Mouse (Mus musculus): ENCODE data around the gene Arid3c. TPM values are rescaled to one million over a fixed set of nuclear protein-coding genes. Genes with fewer than 3 reads are reported as not detected.

The Arid3c gene
- total RNA-seq, 2 experiments from 2014 or later, result not detected

GRCm38 (mm10) chr4:41681176-41681575, 49.8 kb downstream of the Arid3c start:
- no peak for DNase-seq (ENCODE audit: low spot score in 2 of 2)

GRCm38 (mm10) chr4:41679291-41679690, 51.7 kb downstream of the Arid3c start:
- no peak for DNase-seq (ENCODE audit: low spot score in 2 of 2)

DNA sequence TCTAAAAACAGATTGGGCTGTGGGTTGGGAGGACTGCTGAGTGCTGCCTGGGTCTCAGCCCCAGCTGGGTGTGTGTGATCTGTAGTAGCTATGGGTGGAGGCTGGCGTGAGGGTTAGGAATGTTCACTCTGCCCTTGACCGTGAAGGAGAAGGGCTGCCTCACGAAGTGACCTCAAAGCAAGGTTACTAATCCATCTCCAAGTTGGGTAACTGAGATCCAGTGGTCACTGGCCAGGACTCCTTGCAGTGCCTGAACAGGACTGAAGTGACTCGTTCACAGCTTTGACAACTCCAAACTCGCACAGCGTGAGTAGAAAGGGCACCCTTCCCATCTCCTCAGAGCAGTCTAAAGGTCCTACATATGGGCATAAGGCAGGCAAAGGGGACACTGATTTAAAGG, 52.1 kb downstream of the Arid3c start:
- DNase-seq (ENCODE audit: low spot score in 2 of 2), result no peak

GRCm38 (mm10) chr4:41677006-41677629, 53.8 kb downstream of the Arid3c start:
- DNase-seq (ENCODE audit: low spot score in 2 of 2), result peak in 1 of 2 experiments; percentile 54

- DNase-seq (ENCODE audit: low spot score in 2 of 2), result no peak
Measured at GRCm38 (mm10) chr4:41676248-41677005, 54.5 kb downstream of the Arid3c start.

Other genes with a start within 250 kb of the Arid3c start
- 10 to 100 TPM; 11.1 to 12.2 TPM for gene AI464131, start 228.1 kb downstream of the Arid3c start, total RNA-seq (2021)
- 1 to 10 TPM in 1 of 2 experiments, under 1 TPM in 1; 0.56 to 1.2 TPM for gene 1110017D15Rik, start 213.8 kb downstream of the Arid3c start, total RNA-seq (2021)
- 10 to 100 TPM; 31.2 to 34.6 TPM for gene Fam219a, start 161.6 kb downstream of the Arid3c start, total RNA-seq (2021)
- gene Dnaic1, start 161.4 kb downstream of the Arid3c start, total RNA-seq (2021), result 1 to 10 TPM in 1 of 2 experiments, under 1 TPM in 1; 0.11 to 1.9 TPM
- gene Enho, start 90.8 kb downstream of the Arid3c start, total RNA-seq (2021), result 1 to 10 TPM; 8.9 to 9.1 TPM
- gene Cntfr, start 34.1 kb downstream of the Arid3c start, total RNA-seq (2021), result 10 to 100 TPM; 46.1 to 52.3 TPM
- gene Il11ra1, start 31.2 kb downstream of the Arid3c start, total RNA-seq (2021), result 10 to 100 TPM; 87.9 to 89.4 TPM
- 10 to 100 TPM; 38.2 to 41.5 TPM for gene Rpp25l, start 17.6 kb downstream of the Arid3c start, total RNA-seq (2021)
- gene Dctn3, start 8.0 kb downstream of the Arid3c start, total RNA-seq (2021), result 100 to 1,000 TPM in 1 of 2 experiments, 10 to 100 TPM in 1; 90.7 to 103 TPM
- gene Galt, start 24.1 kb upstream of the Arid3c start, total RNA-seq (2021), result 10 to 100 TPM; 49.6 to 52.6 TPM
- gene Sigmar1, start 25.0 kb upstream of the Arid3c start, total RNA-seq (2021), result 10 to 100 TPM; 70.9 to 74.0 TPM
- gene Ccl27a, start 43.1 kb upstream of the Arid3c start, total RNA-seq (2021), result 10 to 100 TPM; 36.2 to 40.5 TPM
- gene Gm21541, start 172.5 kb upstream of the Arid3c start, total RNA-seq (2021), result not detected
- gene Gm20878, start 210.4 kb upstream of the Arid3c start, total RNA-seq (2021), result 1 to 10 TPM; 5.5 to 6.1 TPM
- gene Fam205a4, start 234.9 kb upstream of the Arid3c start, total RNA-seq (2021), result under 1 TPM in 1 of 2 experiments, not detected in 1; 0.76 TPM